Mouse (Mus musculus) Patski (cell line): ENCODE data around the gene Gli2. TPM values are rescaled to one million over a fixed set of nuclear protein-coding genes. Genes with fewer than 3 reads are reported as not detected.

ENCODE experiments used
- ATAC-seq: fragments of 100-300 bp; one replicate; pipeline ENCODE4 v1.8.0; 2021
- CTCF ChIA-PET: fragments of 350-600 bp; sonication (Branson Sonifier 250); formaldehyde crosslinking; loops from one replicate; lab custom pipeline; 2022; ENCODE audit warnings: inconsistent platforms; lab: Charles Lee
- POLR2A ChIA-PET: fragments of 350-600 bp; sonication (Branson Sonifier 250); formaldehyde crosslinking; loops from one replicate; lab custom pipeline; 2022; ENCODE audit warnings: antibody characterized with exemption, inconsistent platforms; lab: Charles Lee
- DNase-seq: peaks from one replicate; pipeline ENCODE4 v3.0.0-alpha.2; 2011; ENCODE audit warnings: low read depth, low spot score
- H3K27me3 ChIP-seq: fragments of 371-371 bp; one replicate; pipeline ENCODE4 v1.5.1; 2021
- CTCF ChIP-seq: fragments of 100-300 bp; IDR thresholded peaks from one replicate; pipeline ENCODE4 v1.5.1; 2021
- in situ Hi-C: fragments of 300-500 bp; cut with MboI; formaldehyde crosslinking; loops from 3 replicates; pipeline ENCODE4 v1.11.1; 2018; ENCODE audit warnings: low pct_unique_long_range_greater_than_20kb, mixed read lengths
- polyA plus RNA-seq: library from polyadenylated mRNA; unstranded; gene quantifications from one replicate; pipeline ENCODE4 v1.2.3, GENCODE M21; 2021

The Gli2 gene
- polyA plus RNA-seq, 1 experiment from 2014 or later = 2.7 TPM

DNA sequence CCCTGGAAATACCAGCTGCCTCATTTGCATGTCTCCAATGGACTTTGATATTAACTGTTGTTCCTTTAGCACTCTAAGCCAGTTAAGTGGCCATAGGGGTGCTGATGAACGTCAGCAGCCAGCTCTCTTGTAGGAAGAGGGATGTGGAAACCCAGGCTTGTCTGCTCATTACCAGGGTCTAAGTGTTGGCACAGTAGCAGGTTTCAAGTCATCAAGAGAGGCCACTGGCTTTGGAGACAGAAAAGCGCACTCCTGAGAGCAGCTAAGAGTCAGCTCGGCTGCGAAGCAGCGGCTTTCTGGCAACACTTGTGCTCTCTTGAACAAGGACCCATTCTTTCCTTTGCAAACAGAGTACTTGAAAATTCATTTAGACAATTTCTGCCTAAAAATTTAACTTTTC, 148.1 kb downstream of the Gli2 start:
- no peak for ATAC-seq
- TF ChIP-seq CTCF = no peak
- ChIA-PET CTCF (no interaction called here), POLR2A (interaction anchor here (0.7 kb wide), 1 partner anchor 512 kb away, joined by 4 read pairs; no protein-coding TSS in a partner anchor)
- no peak for DNase-seq
- in situ Hi-C loops = no loop called here
- H3K27me3 ChIP-seq = no peaks in the 10 kb centered on the region

DNA sequence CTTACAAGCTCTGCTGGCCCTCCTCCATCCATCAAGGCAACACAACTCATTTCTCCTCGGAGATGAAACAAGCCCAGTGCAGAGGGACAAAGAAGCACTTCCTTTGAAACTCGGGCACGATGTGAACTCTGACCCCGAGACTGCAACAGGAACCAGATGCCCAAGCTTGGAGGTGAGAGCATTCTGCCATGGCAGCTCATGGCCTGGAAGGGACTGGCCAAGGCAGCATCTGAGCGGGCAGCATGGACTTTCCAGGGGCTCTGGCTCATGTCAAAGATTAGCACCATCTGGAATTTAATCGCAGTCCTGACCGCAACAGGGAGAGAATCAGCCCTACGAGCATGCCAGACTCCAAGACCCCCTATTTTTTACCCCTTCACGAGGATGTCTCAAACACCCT, 148.5 kb downstream of the Gli2 start:
- DNase-seq (no peak), ATAC-seq (no peak)
- in situ Hi-C loops = no loop called here
- ChIA-PET POLR2A (no interaction called here), CTCF (no interaction called here)
- TF ChIP-seq CTCF = no peak
- no peaks in the 10 kb centered on the region for H3K27me3 ChIP-seq

DNA sequence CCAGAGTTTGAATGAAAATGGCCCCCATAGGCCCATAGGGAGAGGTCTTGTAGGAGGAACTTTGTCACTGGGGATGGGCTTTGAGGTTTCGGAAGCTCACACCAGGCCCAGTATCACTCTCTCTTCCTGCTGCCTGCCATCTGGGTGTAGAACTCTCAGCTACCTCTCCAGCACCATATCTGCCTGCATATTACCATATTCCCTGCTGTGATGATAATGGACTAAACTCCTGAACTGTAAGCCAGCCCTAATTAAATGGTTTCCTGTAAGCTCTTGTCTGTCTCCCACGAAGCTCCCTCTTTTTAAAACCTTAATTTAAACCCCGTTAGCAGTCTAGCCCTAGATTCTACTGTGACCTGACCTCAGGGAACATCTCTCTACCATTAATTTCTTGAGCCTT, 149.0 kb downstream of the Gli2 start:
- TF ChIP-seq CTCF = no peak
- in situ Hi-C loops = no loop called here
- ChIA-PET POLR2A (no interaction called here), CTCF (interaction anchor here (1.2 kb wide), 1 partner anchor 16 kb away, joined by 3 read pairs; no protein-coding TSS in a partner anchor)
- ATAC-seq = no peak
- H3K27me3 ChIP-seq = no peaks in the 10 kb centered on the region
- DNase-seq = no peak

DNA sequence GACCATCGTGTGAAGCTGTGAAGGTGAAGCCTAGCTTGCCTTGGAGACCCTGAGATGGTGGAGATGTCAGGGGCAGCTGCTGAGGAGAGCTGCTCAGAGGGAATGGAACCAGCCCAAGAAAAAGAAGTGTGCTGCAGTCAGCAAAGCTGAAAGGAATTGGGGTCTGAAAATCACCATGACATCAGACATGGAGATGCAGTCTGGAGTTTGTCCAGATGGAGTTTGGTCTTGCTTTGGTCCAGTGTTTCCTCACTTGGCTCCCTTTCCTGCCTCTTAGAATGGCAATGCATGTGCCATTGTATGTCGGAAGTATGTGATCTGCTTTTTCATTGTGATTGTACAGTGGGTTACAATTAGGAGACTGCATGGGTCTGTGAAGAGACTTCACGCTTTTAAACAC, 149.7 kb downstream of the Gli2 start:
- DNase-seq (no peak), ATAC-seq (no peak)
- CTCF ChIA-PET = interaction anchor here (1.2 kb wide), 1 partner anchor 15 kb away, joined by 3 read pairs; no protein-coding TSS in a partner anchor
- in situ Hi-C loops = no loop called here
- POLR2A ChIA-PET = no interaction called here
- TF ChIP-seq CTCF = no peak
- H3K27me3 ChIP-seq = no peaks in the 10 kb centered on the region

DNA sequence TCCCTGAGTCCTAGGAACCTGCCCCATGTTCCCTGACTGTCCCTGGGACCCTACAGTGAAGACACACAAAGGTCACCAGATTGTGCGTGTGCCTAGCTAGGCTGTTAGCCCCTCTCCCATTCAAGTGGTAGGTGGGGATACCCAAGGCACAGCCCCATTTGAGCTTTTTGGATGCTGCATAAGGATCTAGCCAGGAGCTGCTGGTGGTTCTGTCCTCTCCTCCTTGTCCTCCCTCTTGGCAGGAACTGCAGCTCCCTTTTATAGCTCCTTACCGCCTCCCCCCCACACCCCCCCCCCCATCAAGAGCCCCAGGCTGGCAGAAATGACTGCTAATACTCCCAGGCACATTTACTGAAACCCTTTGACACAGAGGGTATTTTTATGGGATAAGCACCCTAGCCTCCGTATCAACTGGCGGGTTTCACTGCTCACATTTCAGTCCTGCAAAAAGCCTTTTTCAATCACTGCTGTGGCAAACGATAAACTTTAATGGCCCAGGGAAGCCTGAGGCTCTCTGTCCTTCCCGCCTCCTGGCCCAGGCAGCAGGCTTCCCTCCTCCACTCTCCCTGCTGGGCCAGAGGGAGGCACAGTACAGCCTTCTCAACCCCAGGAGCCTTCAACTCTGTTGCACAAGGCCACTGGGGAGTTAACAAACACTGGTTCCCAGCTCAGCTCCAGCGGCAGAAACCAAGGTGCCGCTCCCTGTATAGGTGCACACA, 151.4 kb downstream of the Gli2 start:
- DNase-seq (no peak), ATAC-seq (no peak)
- H3K27me3 ChIP-seq = no peaks in the 10 kb centered on the region
- in situ Hi-C loops = no loop called here
- POLR2A ChIA-PET = interaction anchor here (0.6 kb wide), 1 partner anchor 9 kb away, joined by 3 read pairs; no protein-coding TSS in a partner anchor
- TF ChIP-seq CTCF = no peak
- CTCF ChIA-PET = no interaction called here

DNA sequence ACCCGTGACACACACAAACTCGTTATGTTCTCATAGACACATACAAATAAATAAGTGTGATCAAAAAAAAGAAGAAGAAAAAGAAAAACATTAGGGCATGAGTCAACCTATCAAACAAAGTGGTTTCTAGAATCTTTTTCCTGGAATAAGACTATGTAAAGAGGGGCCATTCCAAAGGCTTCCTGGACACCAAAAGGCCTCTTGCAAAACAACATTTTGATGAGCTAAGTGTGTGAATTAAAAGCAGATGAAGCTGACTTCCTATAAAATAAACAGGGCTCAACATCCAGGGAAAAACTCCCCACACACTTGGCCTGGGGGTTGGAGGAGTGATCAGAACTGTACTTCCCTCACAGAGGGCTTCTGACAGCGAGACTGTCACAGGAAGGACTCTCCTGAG, 155.1 kb downstream of the Gli2 start:
- no peak for TF ChIP-seq CTCF
- in situ Hi-C loops = no loop called here
- ChIA-PET CTCF (interaction anchor here (0.6 to 1.2 kb wide), 2 partner anchors 10 to 560 kb away, joined by 3 read pairs; no protein-coding TSS in a partner anchor), POLR2A (no interaction called here)
- ATAC-seq (no peak), DNase-seq (no peak)
- no peaks in the 10 kb centered on the region for H3K27me3 ChIP-seq

DNA sequence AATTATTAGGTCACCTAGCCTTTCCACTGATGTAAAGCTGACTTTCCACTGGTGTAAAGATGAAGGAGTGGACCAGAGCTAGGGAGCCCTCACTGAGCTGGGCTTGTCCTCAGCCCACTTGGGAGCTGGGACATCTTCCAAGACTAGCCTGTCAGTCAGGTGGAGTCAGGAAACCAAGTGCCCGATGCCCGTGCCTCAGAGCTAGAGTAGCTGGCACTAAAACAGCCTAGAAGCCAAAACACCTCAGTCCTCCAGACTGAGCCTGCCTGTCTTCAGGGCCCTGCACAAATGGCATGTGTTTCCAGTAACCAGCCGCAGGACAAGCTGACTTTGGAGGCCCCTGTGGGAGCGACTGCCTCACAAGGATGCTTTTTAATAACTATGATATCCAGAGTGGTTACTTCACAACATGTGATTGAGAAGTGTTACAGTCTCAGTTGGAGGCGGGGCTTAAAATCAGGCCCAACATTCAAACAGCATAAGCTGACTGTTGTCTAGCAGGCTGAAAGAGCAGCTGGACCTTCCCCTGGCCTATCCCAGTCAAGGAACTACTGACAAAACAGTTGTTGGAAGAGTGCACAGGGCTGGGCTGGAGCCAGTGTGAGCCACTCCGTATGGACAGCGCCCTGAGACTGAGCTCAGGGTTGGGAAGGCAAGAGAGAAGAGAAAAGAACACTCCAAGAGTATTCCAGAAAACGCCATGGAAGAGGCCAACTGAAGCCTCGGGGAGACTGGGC, 158.2 kb downstream of the Gli2 start:
- no peak for TF ChIP-seq CTCF
- ATAC-seq = no peak
- no peaks in the 10 kb centered on the region for H3K27me3 ChIP-seq
- POLR2A ChIA-PET = no interaction called here
- DNase-seq = no peak
- CTCF ChIA-PET = no interaction called here
- in situ Hi-C loops = no loop called here

DNA sequence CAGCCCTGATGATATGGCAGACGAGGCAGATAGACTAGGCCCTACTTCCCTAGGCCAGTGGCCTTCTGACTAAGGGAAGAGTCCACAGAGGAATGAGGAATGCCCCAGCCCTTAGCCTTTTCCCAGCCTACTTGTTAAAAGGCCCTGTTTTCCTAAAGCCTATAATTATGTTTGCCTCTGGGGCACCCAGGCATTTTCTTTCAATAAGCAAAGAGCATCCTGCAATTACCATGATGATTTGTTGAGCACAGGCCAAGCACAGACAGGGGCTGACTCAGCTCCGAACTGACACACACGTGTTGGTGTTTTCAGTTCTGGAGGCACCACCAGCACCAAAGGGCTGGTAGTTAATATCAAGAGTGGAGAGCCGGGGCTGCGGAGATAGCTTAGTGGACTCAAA, 162.0 kb downstream of the Gli2 start:
- TF ChIP-seq CTCF = no peak
- CTCF ChIA-PET = interaction anchor here (1.5 kb wide), 1 partner anchor 162 kb away, joined by 4 read pairs; the partner anchor contains the start of gene Gli2
- ATAC-seq (no peak), DNase-seq (no peak)
- no peaks in the 10 kb centered on the region for H3K27me3 ChIP-seq
- in situ Hi-C loops = no loop called here
- POLR2A ChIA-PET = no interaction called here

DNA sequence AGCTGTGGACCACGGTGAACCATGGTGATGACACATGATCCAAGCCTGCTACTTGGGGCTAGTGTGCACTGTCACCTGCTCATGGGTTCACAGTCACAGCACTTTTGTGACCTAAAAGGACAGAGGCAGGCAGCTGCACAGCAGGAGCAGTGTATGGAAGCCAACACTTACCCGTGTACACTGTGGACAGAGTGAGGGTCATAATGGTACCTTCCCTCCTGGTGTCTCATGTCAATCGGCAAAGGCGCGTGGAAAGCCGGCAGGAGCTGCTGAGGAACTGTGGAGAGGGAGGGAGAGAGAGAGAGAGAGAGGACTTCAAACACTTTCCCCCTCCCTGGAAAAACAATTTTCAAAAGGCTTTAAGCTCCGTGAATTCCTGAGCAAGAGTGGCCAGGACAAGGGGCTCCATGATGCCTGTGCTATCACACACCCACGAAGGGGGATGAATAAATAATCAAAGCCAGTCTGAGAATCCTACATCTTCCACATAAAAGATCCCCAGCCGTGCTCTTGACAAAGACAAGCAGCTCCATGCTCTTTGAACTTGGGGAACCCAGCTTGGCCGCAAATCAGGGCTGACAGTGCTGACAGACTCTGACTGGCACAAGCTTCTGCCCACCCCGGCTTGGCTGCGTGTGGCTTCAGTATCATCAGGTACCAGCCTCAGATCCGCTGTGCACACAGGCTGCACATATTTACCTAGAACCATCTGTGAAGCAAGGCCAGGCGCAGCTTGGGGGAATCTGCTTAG, 163.1 kb downstream of the Gli2 start:
- in situ Hi-C loops = no loop called here
- POLR2A ChIA-PET = interaction anchor here (0.6 kb wide), 1 partner anchor 163 kb away, joined by 3 read pairs; the partner anchor contains the start of gene Gli2
- CTCF ChIA-PET = interaction anchor here (1.2 to 1.5 kb wide), 2 partner anchors 21 to 163 kb away, joined by 3 to 4 read pairs; partner anchors contain the start of gene Gli2
- ATAC-seq (no peak), DNase-seq (no peak)
- H3K27me3 ChIP-seq = no peaks in the 10 kb centered on the region
- no peak for TF ChIP-seq CTCF

DNA sequence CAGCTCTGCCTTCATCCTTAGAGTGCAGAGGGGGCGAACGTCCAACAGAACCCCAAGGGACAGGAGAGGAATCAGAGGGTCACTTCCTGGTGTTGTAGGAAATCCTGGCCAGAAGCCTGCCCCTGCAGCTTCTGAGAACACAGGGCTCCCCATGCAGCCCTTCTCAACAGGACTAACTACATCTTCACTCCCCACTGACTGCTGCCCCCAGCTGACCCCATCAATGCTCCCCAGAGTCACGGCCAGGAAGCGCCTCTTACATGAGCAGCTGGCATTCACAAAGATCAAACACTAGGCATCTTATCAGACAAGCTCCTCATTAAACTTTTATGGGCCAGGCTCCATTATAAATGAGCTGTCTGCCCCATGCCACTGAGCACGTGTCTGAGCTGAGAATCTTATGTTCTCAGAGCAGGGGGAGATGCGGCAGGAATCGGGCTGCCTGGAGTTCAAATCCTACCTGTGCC, 172.6 kb downstream of the Gli2 start:
- POLR2A ChIA-PET = no interaction called here
- DNase-seq (no peak), ATAC-seq (no peak)
- in situ Hi-C loops = no loop called here
- CTCF ChIA-PET = no interaction called here
- TF ChIP-seq CTCF = no peak
- no peaks in the 10 kb centered on the region for H3K27me3 ChIP-seq
